Mouse (Mus musculus) olfactory bulb, adult 2 months (tissue): Measurements from ENCODE around the gene Iyd.

Experiments used
- CTCF ChIP-seq: fragments of 200-500 bp; IDR thresholded peaks from 2 replicates; pipeline ENCODE4 v1.5.1; 2012; ENCODE audit warnings: low read depth, mild to moderate bottlenecking, low read length, moderate library complexity; ENCODE audit not compliant: insufficient read depth
- POLR2A ChIP-seq: fragments of 200-500 bp; IDR thresholded peaks from 2 replicates; pipeline ENCODE4 v1.6.1; 2012; ENCODE audit warnings: mild to moderate bottlenecking, low read depth, low read length, moderate library complexity; ENCODE audit not compliant: insufficient read depth

GRCm38 (mm10) chr10:3523044-3523793 lies 16.8 kb upstream of the Iyd start:
- TF ChIP-seq CTCF = no peak
- no peak for TF ChIP-seq POLR2A
